ENCODE assay signal across 8 mouse cellular contexts in genomic region chr1:180568248-180568647, GRCm38 (mm10). TPM values are rescaled to one million over a fixed set of nuclear protein-coding genes. Genes with fewer than 3 reads are reported as not detected.
DNase-seq lines count a peak whose midpoint lies in the region; ATAC-seq and TF ChIP-seq lines count a peak whose summit lies in the region.

No protein-coding gene starts in this region.

- no peaks in the 10 kb centered on the region for H3K9me3 ChIP-seq in embryonic facial prominence, embryonic 15.5 days (replicated peaks)
- H3K9me3 ChIP-seq in intestine, postnatal 0 days (ENCODE audit: control insufficient read depth): no peaks in the 10 kb centered on the region
- no peaks in the 10 kb centered on the region for H3K9me3 ChIP-seq in neural tube, embryonic 14.5 days (ENCODE audit: control insufficient read depth, low read length)

- peak overlapping the region; percentile 59 for H3K4me2 ChIP-seq in embryonic facial prominence, embryonic 15.5 days (replicated peaks)
- peak overlapping the region; percentile 94 for H3K4me2 ChIP-seq in intestine, postnatal 0 days (replicated peaks; ENCODE audit: low read depth)
- H3K4me2 ChIP-seq in neural tube, embryonic 14.5 days (ENCODE audit: low read depth, low read length): peak overlapping the region; percentile 91

- H3K9ac ChIP-seq in embryonic facial prominence, embryonic 15.5 days: no peak overlapping the region
- no peak overlapping the region for H3K9ac ChIP-seq in intestine, postnatal 0 days (ENCODE audit: low read depth, low read length)
- 0 out of 2 replicates have a peak overlapping the region, but pooled peaks have one; percentile 18 for H3K9ac ChIP-seq in neural tube, embryonic 14.5 days (replicated peaks; ENCODE audit: low read depth, low read length)

- no peak for TF ChIP-seq CTCF in layer of hippocampus, adult 2 months (conservative IDR thresholded peaks at IDR 0.05)
- no peak for TF ChIP-seq CTCF in intestine, postnatal 0 days (IDR thresholded peaks at IDR 0.05; ENCODE audit: low read depth)

- peak overlapping the region; percentile 92 for H3K4me3 ChIP-seq in layer of hippocampus, adult 2 months
- peak overlapping the region; percentile 93 for H3K4me3 ChIP-seq in embryonic facial prominence, embryonic 15.5 days (replicated peaks)
- peak overlapping the region; percentile 68 for H3K4me3 ChIP-seq in intestine, postnatal 0 days (ENCODE audit: low read depth, low read length)
- peak overlapping the region; percentile 80 for H3K4me3 ChIP-seq in neural tube, embryonic 14.5 days (ENCODE audit: low read depth, low read length)

- peaks cover 21% of the 10 kb centered on the region for H3K4me1 ChIP-seq in embryonic facial prominence, embryonic 15.5 days
- H3K4me1 ChIP-seq in intestine, postnatal 0 days (replicated peaks; ENCODE audit: control insufficient read depth, insufficient read depth, low read length): no peaks in the 10 kb centered on the region
- peaks cover 17% of the 10 kb centered on the region for H3K4me1 ChIP-seq in neural tube, embryonic 14.5 days (ENCODE audit: control insufficient read depth, insufficient read depth, low read length)

- no peaks in the 10 kb centered on the region for H3K27me3 ChIP-seq in embryonic facial prominence, embryonic 15.5 days
- H3K27me3 ChIP-seq in intestine, postnatal 0 days (replicated peaks; ENCODE audit: control insufficient read depth, insufficient read depth, low read length): no peaks in the 10 kb centered on the region
- no peaks in the 10 kb centered on the region for H3K27me3 ChIP-seq in neural tube, embryonic 14.5 days (ENCODE audit: control insufficient read depth, insufficient read depth, low read length)

- intact Hi-C loops in left cerebral cortex, postnatal 10 days (cut with DNase I): no loop called here

- peak overlapping the region; percentile 97 for H3K27ac ChIP-seq in layer of hippocampus, adult 2 months
- H3K27ac ChIP-seq in embryonic facial prominence, embryonic 15.5 days (replicated peaks): peak overlapping the region; percentile 85
- no peak overlapping the region for H3K27ac ChIP-seq in intestine, postnatal 0 days (ENCODE audit: low read depth, low read length)
- peak overlapping the region; percentile 28 for H3K27ac ChIP-seq in neural tube, embryonic 14.5 days (ENCODE audit: low read depth, low read length)

- ATAC-seq in embryonic facial prominence, embryonic 15.5 days (ENCODE audit: insufficient number of reproducible peaks, low FRiP score, low TSS enrichment, low read depth): no peak
- ATAC-seq in intestine, postnatal 0 days: no peak
- peak; percentile 39 for ATAC-seq in neural tube, embryonic 14.5 days (ENCODE audit: low read depth)

- DNase-seq in layer of hippocampus, adult 2 months (ENCODE audit: low spot score in 2 of 2): peak; percentile 56 to 60
- no peak for DNase-seq in layer of hippocampus, postnatal 14 days (ENCODE audit: low spot score in 2 of 2)
- DNase-seq in right cerebral cortex, postnatal 14 days: no peak
- DNase-seq in left cerebral cortex, postnatal 10 days (ENCODE audit: extremely low spot score in 1 of 2, low spot score in 2 of 2): no peak
- DNase-seq in kidney, postnatal 36 days: no peak

- H3K36me3 ChIP-seq in embryonic facial prominence, embryonic 15.5 days: peaks cover 4% of the 10 kb centered on the region; the same call in 1 of the 2 replicates
- H3K36me3 ChIP-seq in intestine, postnatal 0 days (ENCODE audit: control insufficient read depth, insufficient read depth): 0 out of 2 replicates have a peak, but pooled peaks cover 1% of the 10 kb centered on the region
- H3K36me3 ChIP-seq in neural tube, embryonic 14.5 days (ENCODE audit: control insufficient read depth, insufficient read depth, low read length): no peaks in the 10 kb centered on the region

- WGBS in embryonic facial prominence, embryonic 15.5 days: 29% methylated on average over 7 of the region's 7 CpGs
- 49% methylated on average over 7 of the region's 7 CpGs for WGBS in intestine, postnatal 0 days
- 34% methylated on average over 7 of the region's 7 CpGs for WGBS in neural tube, embryonic 14.5 days

RNA-seq across cellular contexts. Expression of gene Parp1, which starts 0.5 kb away (rescaled TPM):
- 100 to 1,000 TPM; 122 to 153 TPM for total RNA-seq in layer of hippocampus, adult 2 months (2021)
- 100 to 1,000 TPM; 162 to 172 TPM for total RNA-seq in layer of hippocampus, postnatal 14 days (2021)
- polyA plus RNA-seq in embryonic facial prominence, embryonic 15.5 days (2015; fragmentation: Nextera tagmentation; extraction: Ambion mirVana): 99.0 and 102 TPM in 2 replicates
- 20.4 and 22.6 TPM in 2 replicates for polyA plus RNA-seq in intestine, postnatal 0 days (2015; fragmentation: Nextera tagmentation; extraction: Ambion mirVana)
- polyA plus RNA-seq in neural tube, embryonic 14.5 days (2014; fragmentation: Nextera tagmentation; extraction: Ambion mirVana): 76.2 and 107 TPM in 2 replicates
- total RNA-seq in left cerebral cortex, postnatal 10 days (2021): 100 to 1,000 TPM; 102 to 104 TPM

Comparison
In these comparisons a context has a peak if more than half of its experiments do, and no peak if none do; other contexts are left out.
1. DNase-seq: peak in layer of hippocampus, adult 2 months (2 of 2); none in layer of hippocampus, postnatal 14 days (0 of 2), right cerebral cortex, postnatal 14 days (single experiment), left cerebral cortex, postnatal 10 days (0 of 2) and kidney, postnatal 36 days (0 of 2).
2. Peak in every context shown above with its lines, with median percentiles within 50 percentile points of each other: H3K4me3 ChIP-seq and H3K4me2 ChIP-seq.